Mouse (Mus musculus) kidney, postnatal 25 days (tissue): Measurements from ENCODE around the gene Dcun1d3.

Experiments used
- DNase-seq, 2 experiments: peaks; one replicate each; pipeline ENCODE4 v3.0.0; 2021; ENCODE audit warnings: mixed read lengths in 2 of 2

Dcun1d3 gene

GRCm38 (mm10) chr7:119872204-119872603 lies 23.9 kb downstream of the Dcun1d3 start:
- no peak for DNase-seq

GRCm38 (mm10) chr7:119866136-119866535 lies 30.0 kb downstream of the Dcun1d3 start:
- DNase-seq = no peak

- DNase-seq = no peak
Observed at GRCm38 (mm10) chr7:119864500-119864899, 31.6 kb downstream of the Dcun1d3 start.

GRCm38 (mm10) chr7:119862167-119862566 lies 33.9 kb downstream of the Dcun1d3 start:
- DNase-seq = no peak

- peak; percentile 72 to 87 for DNase-seq
Observed at GRCm38 (mm10) chr7:119861335-119862091, 34.6 kb downstream of the Dcun1d3 start.

GRCm38 (mm10) chr7:119860971-119861334 lies 35.1 kb downstream of the Dcun1d3 start:
- no peak for DNase-seq

GRCm38 (mm10) chr7:119860554-119860953 lies 35.5 kb downstream of the Dcun1d3 start:
- no peak for DNase-seq

GRCm38 (mm10) chr7:119860116-119860515 lies 36.0 kb downstream of the Dcun1d3 start:
- DNase-seq = no peak

- DNase-seq = peak; percentile 31 to 66
Observed at GRCm38 (mm10) chr7:119859476-119859875, 36.6 kb downstream of the Dcun1d3 start.

GRCm38 (mm10) chr7:119855031-119855430 lies 41.1 kb downstream of the Dcun1d3 start:
- DNase-seq = no peak

GRCm38 (mm10) chr7:119854362-119854761 lies 41.7 kb downstream of the Dcun1d3 start:
- no peak for DNase-seq

GRCm38 (mm10) chr7:119853186-119853585 lies 42.9 kb downstream of the Dcun1d3 start:
- peak in 1 of 2 experiments; percentile 26 for DNase-seq

- DNase-seq = no peak
Observed at GRCm38 (mm10) chr7:119852494-119852893, 43.6 kb downstream of the Dcun1d3 start.

- DNase-seq = peak; percentile 54 to 84
Observed at GRCm38 (mm10) chr7:119850737-119851136, 45.4 kb downstream of the Dcun1d3 start.

GRCm38 (mm10) chr7:119849096-119849495 lies 47.0 kb downstream of the Dcun1d3 start:
- peak; percentile 78 to 89 for DNase-seq

- peak; percentile 20 to 49 for DNase-seq
Observed at GRCm38 (mm10) chr7:119847396-119847795, 48.7 kb downstream of the Dcun1d3 start.

- no peak for DNase-seq
Observed at GRCm38 (mm10) chr7:119845541-119845940, 50.6 kb downstream of the Dcun1d3 start.

GRCm38 (mm10) chr7:119841820-119842449 lies 54.2 kb downstream of the Dcun1d3 start:
- no peak for DNase-seq

GRCm38 (mm10) chr7:119835996-119836777 lies 59.9 kb downstream of the Dcun1d3 start:
- no peak for DNase-seq

- no peak for DNase-seq
Observed at GRCm38 (mm10) chr7:119835371-119835770, 60.7 kb downstream of the Dcun1d3 start.

- no peak for DNase-seq
Observed at GRCm38 (mm10) chr7:119808723-119809122, 87.4 kb downstream of the Dcun1d3 start.

- no peak for DNase-seq
Observed at GRCm38 (mm10) chr7:119807396-119807795, 88.7 kb downstream of the Dcun1d3 start.
